Mouse (Mus musculus) lung, postnatal 0 days (tissue): ENCODE data around the gene Cep295nl. TPM values are rescaled to one million over a fixed set of nuclear protein-coding genes. Genes with fewer than 3 reads are reported as not detected.
A peak's percentile ranks its signal among the peaks of the same experiment; 100 is the strongest.

Source experiments
- ATAC-seq: fragments of 200-750 bp; cut with Nextera tagmentation; 2 replicates; pipeline ENCODE4 v1.8.0; 2017; ENCODE audit warnings: moderate library complexity
- DNase-seq: peaks from one replicate; pipeline ENCODE4 v3.0.0-alpha.2; 2016; ENCODE audit warnings: low spot score
- H3K27ac ChIP-seq: fragments of 300-500 bp; sonication (generic); 2 replicates; pipeline ENCODE4 v1.5.1; 2014; ENCODE audit warnings: antibody characterized with exemption, mild to moderate bottlenecking, low read length, mixed read lengths
- H3K27me3 ChIP-seq: fragments of 300-500 bp; sonication (generic); replicated peaks from 2 replicates; pipeline ENCODE4 v1.6.1; 2014; ENCODE audit warnings: low read length, mixed read lengths; ENCODE audit not compliant: insufficient read depth
- H3K36me3 ChIP-seq: fragments of 300-500 bp; sonication (generic); 2 replicates; pipeline ENCODE4 v1.6.1; 2014; ENCODE audit warnings: low read length, mixed read lengths; ENCODE audit not compliant: insufficient read depth
- H3K4me1 ChIP-seq: fragments of 300-500 bp; sonication (generic); 2 replicates; pipeline ENCODE4 v1.6.1; 2014; ENCODE audit warnings: antibody characterized with exemption, low read depth, low read length, mixed read lengths; ENCODE audit not compliant: insufficient read depth
- H3K4me2 ChIP-seq: fragments of 300-500 bp; sonication (generic); replicated peaks from 2 replicates; pipeline ENCODE4 v1.6.1; 2014; ENCODE audit warnings: low read depth, mild to moderate bottlenecking, low read length, moderate library complexity, mixed read lengths
- H3K4me3 ChIP-seq: fragments of 300-500 bp; sonication (generic); 2 replicates; pipeline ENCODE4 v1.5.1; 2014; ENCODE audit warnings: low read depth, low read length
- H3K9ac ChIP-seq: fragments of 300-500 bp; sonication (generic); replicated peaks from 2 replicates; pipeline ENCODE4 v1.6.1; 2014; ENCODE audit warnings: low read depth, mild to moderate bottlenecking
- H3K9me3 ChIP-seq: fragments of 300-500 bp; sonication (generic); 2 replicates; pipeline ENCODE4 v1.6.1; 2016; ENCODE audit warnings: low read length, mixed read lengths
- CTCF ChIP-seq: IDR thresholded peaks from 2 replicates; pipeline ENCODE4 v1.5.1; 2016; ENCODE audit warnings: antibody characterized with exemption, mild to moderate bottlenecking
- EP300 ChIP-seq: IDR thresholded peaks from 2 replicates; pipeline ENCODE4 v1.6.1; 2016; ENCODE audit warnings: antibody characterized with exemption, mild to moderate bottlenecking, control low read depth
- WGBS: fragments of 180-500 bp; shearing (Covaris S2); extraction: QIAGEN DNeasy Blood & Tissue Kit; methylation state at CpG from one replicate; pipeline ENCODE4 v1.1.7; 2014; 5-methylcytosine and 5-hydroxymethylcytosine counted together
- polyA plus RNA-seq: library from polyadenylated mRNA; unstranded; fragments of >200 nt; fragmentation: Nextera tagmentation; extraction: Ambion mirVana; gene quantifications from 2 replicates; pipeline ENCODE4 v1.2.1, GENCODE M21; 2015

The Cep295nl gene
- polyA plus RNA-seq, 1 experiment from 2014 or later, result 0.44 TPM

GRCm38 (mm10) chr11:118375461-118375860, 33.2 kb upstream of the Cep295nl start:
- DNase-seq (no peak), ATAC-seq (no peak)
- H3K9me3 ChIP-seq, result no peaks in the 10 kb centered on the region
- no peak overlapping the region for H3K9ac ChIP-seq
- no peak overlapping the region for H3K4me3 ChIP-seq
- H3K27me3 ChIP-seq, result no peaks in the 10 kb centered on the region
- no peak overlapping the region for H3K4me2 ChIP-seq
- H3K27ac ChIP-seq, result no peak overlapping the region
- no peaks in the 10 kb centered on the region for H3K4me1 ChIP-seq
- TF ChIP-seq EP300 (no peak), CTCF (no peak)
- 76% methylated on average over 8 of the region's 8 CpGs for WGBS
- no peaks in the 10 kb centered on the region for H3K36me3 ChIP-seq

GRCm38 (mm10) chr11:118375006-118375405, 32.7 kb upstream of the Cep295nl start:
- Histone ChIP-seq H3K9me3 (no peaks in the 10 kb centered on the region), H3K27me3 (no peaks in the 10 kb centered on the region), H3K9ac (no peak overlapping the region), H3K4me2 (no peak overlapping the region), H3K4me3 (no peak overlapping the region), H3K36me3 (no peaks in the 10 kb centered on the region), H3K4me1 (no peaks in the 10 kb centered on the region), H3K27ac (no peak overlapping the region)
- DNase-seq (no peak), ATAC-seq (no peak)
- TF ChIP-seq CTCF (peak; percentile 32), EP300 (no peak)

- TF ChIP-seq CTCF (no peak), EP300 (no peak)
- H3K4me1 ChIP-seq, result no peaks in the 10 kb centered on the region
- H3K4me2 ChIP-seq, result no peak overlapping the region
- H3K27ac ChIP-seq, result no peak overlapping the region
- no peak overlapping the region for H3K4me3 ChIP-seq
- no peaks in the 10 kb centered on the region for H3K27me3 ChIP-seq
- H3K9me3 ChIP-seq, result no peaks in the 10 kb centered on the region
- ATAC-seq (no peak), DNase-seq (no peak)
- 56% methylated on average over 5 of the region's 5 CpGs for WGBS
- no peak overlapping the region for H3K9ac ChIP-seq
- no peaks in the 10 kb centered on the region for H3K36me3 ChIP-seq
Measured at GRCm38 (mm10) chr11:118374506-118374905, 32.2 kb upstream of the Cep295nl start.

GRCm38 (mm10) chr11:118372641-118373040, 30.3 kb upstream of the Cep295nl start:
- no peaks in the 10 kb centered on the region for H3K4me1 ChIP-seq
- DNase-seq (peak; percentile 65), ATAC-seq (peak; percentile 53)
- H3K36me3 ChIP-seq, result no peaks in the 10 kb centered on the region
- TF ChIP-seq EP300 (no peak), CTCF (no peak)
- H3K9ac ChIP-seq, result no peak overlapping the region
- H3K9me3 ChIP-seq, result no peaks in the 10 kb centered on the region
- 0 out of 2 replicates have a peak overlapping the region, but pooled peaks have one; percentile 9 for H3K27ac ChIP-seq
- no peaks in the 10 kb centered on the region for H3K27me3 ChIP-seq
- no peak overlapping the region for H3K4me3 ChIP-seq
- WGBS, result 37% methylated on average over 7 of the region's 7 CpGs
- H3K4me2 ChIP-seq, result no peak overlapping the region

- TF ChIP-seq CTCF (no peak), EP300 (no peak)
- H3K36me3 ChIP-seq, result no peaks in the 10 kb centered on the region
- no peaks in the 10 kb centered on the region for H3K4me1 ChIP-seq
- DNase-seq (no peak), ATAC-seq (no peak)
- no peak overlapping the region for H3K9ac ChIP-seq
- no peaks in the 10 kb centered on the region for H3K27me3 ChIP-seq
- no peak overlapping the region for H3K27ac ChIP-seq
- no peaks in the 10 kb centered on the region for H3K9me3 ChIP-seq
- WGBS, result 79% methylated on average over 7 of the region's 7 CpGs
- no peak overlapping the region for H3K4me2 ChIP-seq
- no peak overlapping the region for H3K4me3 ChIP-seq
Measured at GRCm38 (mm10) chr11:118371876-118372275, 29.6 kb upstream of the Cep295nl start.

GRCm38 (mm10) chr11:118369657-118370056, 27.4 kb upstream of the Cep295nl start:
- Histone ChIP-seq H3K9ac (no peak overlapping the region), H3K4me2 (no peak overlapping the region), H3K27ac (no peak overlapping the region), H3K9me3 (no peaks in the 10 kb centered on the region), H3K4me3 (no peak overlapping the region), H3K36me3 (no peaks in the 10 kb centered on the region), H3K4me1 (no peaks in the 10 kb centered on the region), H3K27me3 (no peaks in the 10 kb centered on the region)
- DNase-seq, result no peak
- TF ChIP-seq CTCF, result no peak
- ATAC-seq, result no peak
- WGBS, result 73% methylated on average over 8 of the region's 8 CpGs

GRCm38 (mm10) chr11:118369251-118369650, 27.0 kb upstream of the Cep295nl start:
- Histone ChIP-seq H3K36me3 (no peaks in the 10 kb centered on the region), H3K4me1 (no peaks in the 10 kb centered on the region), H3K27me3 (no peaks in the 10 kb centered on the region), H3K9me3 (no peaks in the 10 kb centered on the region), H3K9ac (no peak overlapping the region), H3K4me2 (no peak overlapping the region), H3K27ac (no peak overlapping the region), H3K4me3 (no peak overlapping the region)
- DNase-seq (no peak), ATAC-seq (no peak)
- 79% methylated on average over 5 of the region's 5 CpGs for WGBS
- TF ChIP-seq CTCF (no peak), EP300 (no peak)
